Mouse (Mus musculus) kidney, embryonic 16.5 days (tissue): ENCODE measurements around the gene Ajap1. TPM values are rescaled to one million over a fixed set of nuclear protein-coding genes. Genes with fewer than 3 reads are reported as not detected.

Experiments
- ATAC-seq: fragments of 200-750 bp; cut with Nextera tagmentation; 2 replicates; pipeline ENCODE4 v1.8.0; 2017; ENCODE audit warnings: moderate TSS enrichment; ENCODE audit not compliant: low FRiP score, low TSS enrichment
- H3K27ac ChIP-seq: fragments of 300-500 bp; sonication (generic); 2 replicates; pipeline ENCODE4 v1.5.1; 2014; ENCODE audit warnings: low read length
- H3K27me3 ChIP-seq: fragments of 300-500 bp; sonication (generic); 2 replicates; pipeline ENCODE4 v1.6.1; 2014; ENCODE audit warnings: low read length, control low read depth, mixed read lengths; ENCODE audit not compliant: insufficient read depth
- H3K36me3 ChIP-seq: fragments of 300-500 bp; sonication (generic); 2 replicates; pipeline ENCODE4 v1.6.1; 2014; ENCODE audit warnings: low read length, control low read depth, mixed read lengths; ENCODE audit not compliant: insufficient read depth
- H3K4me1 ChIP-seq: fragments of 300-500 bp; sonication (generic); 2 replicates; pipeline ENCODE4 v1.6.1; 2014; ENCODE audit warnings: low read length, control low read depth, mixed read lengths; ENCODE audit not compliant: insufficient read depth
- H3K4me2 ChIP-seq: fragments of 300-500 bp; sonication (generic); replicated peaks from 2 replicates; pipeline ENCODE4 v1.6.1; 2014; ENCODE audit warnings: low read depth, low read length
- H3K4me3 ChIP-seq: fragments of 300-500 bp; sonication (generic); 2 replicates; pipeline ENCODE4 v1.5.1; 2014; ENCODE audit warnings: mild to moderate bottlenecking, low read length
- H3K9ac ChIP-seq: fragments of 300-500 bp; sonication (generic); replicated peaks from 2 replicates; pipeline ENCODE4 v1.6.1; 2014; ENCODE audit warnings: low read length
- H3K9me3 ChIP-seq: fragments of 300-500 bp; sonication (generic); 2 replicates; pipeline ENCODE4 v1.6.1; 2016; ENCODE audit warnings: low read length, control low read depth
- WGBS: fragments of 180-500 bp; shearing (Covaris S2); extraction: QIAGEN DNeasy Blood & Tissue Kit; methylation state at CpG from one replicate; pipeline ENCODE4 v1.1.7; 2014; 5-methylcytosine and 5-hydroxymethylcytosine counted together
- polyA plus RNA-seq: library from polyadenylated mRNA; unstranded; fragments of >200 nt; fragmentation: Nextera tagmentation; extraction: Ambion mirVana; gene quantifications from 2 replicates; pipeline ENCODE4 v1.2.1, GENCODE M21; 2015

Gene Ajap1
- polyA plus RNA-seq, 1 experiment from 2014 or later = 1.5 TPM

DNA sequence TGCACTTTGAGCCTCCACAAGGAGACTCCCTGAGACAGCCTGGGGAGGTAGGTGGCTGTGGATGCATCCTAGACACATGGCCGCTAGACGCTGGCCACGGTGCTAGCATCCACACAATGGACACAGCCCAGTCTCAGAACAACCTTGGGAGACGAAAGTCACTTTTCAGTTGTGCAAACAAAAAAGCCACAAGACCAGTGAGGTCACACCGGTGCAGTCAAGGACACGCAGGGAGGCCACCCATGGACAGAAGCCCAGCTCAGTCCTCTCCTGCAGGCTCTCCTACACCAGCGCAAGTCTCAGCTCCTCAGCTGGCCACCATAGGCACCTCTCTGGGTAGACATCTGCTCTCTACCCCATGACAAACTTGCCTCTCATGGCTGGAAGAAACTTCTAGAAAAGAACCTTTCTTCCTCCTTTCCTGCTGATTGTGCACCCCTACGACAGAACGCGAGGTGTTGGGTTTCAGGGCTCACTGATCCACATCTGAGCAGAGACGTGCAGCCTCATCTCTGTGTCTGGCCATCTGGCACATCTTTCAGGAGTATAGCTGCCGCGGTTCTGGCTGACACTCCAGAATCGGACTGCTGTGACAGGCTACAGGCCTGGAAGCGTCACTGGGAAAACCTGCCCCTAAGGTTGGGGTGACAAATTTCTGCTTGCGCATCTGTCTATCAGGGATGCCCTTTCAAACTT is 56.5 kb downstream of the Ajap1 start:
- no peak for ATAC-seq
- Histone ChIP-seq H3K9ac (no peak overlapping the region), H3K4me1 (no peaks in the 10 kb centered on the region), H3K36me3 (no peaks in the 10 kb centered on the region), H3K27me3 (no peaks in the 10 kb centered on the region), H3K27ac (no peak overlapping the region), H3K4me3 (no peak overlapping the region), H3K9me3 (peaks cover 6% of the 10 kb centered on the region; the same call in 1 of the 2 replicates), H3K4me2 (no peak overlapping the region)
- 41% methylated on average over 16 of the region's 16 CpGs for WGBS

DNA sequence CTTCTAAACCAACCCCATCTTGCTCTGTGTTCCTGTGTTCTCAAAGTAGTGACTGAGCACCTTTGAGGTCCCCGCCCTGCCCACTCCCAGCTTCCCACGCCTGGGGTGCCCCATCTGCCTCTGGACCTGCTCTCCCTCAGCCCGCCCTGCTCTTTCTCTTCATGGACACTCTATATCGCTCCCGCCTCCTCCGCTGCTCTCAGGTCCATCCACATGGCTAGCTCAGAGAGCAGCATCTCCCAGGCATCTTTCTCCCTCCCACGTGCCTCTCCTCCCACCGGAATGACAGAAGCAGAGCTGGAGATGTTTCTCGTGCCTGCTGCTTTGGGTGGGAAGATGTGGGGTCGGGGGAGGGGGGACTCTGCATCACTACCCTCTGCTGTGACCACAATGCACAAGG is 58.3 kb downstream of the Ajap1 start:
- WGBS = 65% methylated on average over 10 of the region's 10 CpGs

DNA sequence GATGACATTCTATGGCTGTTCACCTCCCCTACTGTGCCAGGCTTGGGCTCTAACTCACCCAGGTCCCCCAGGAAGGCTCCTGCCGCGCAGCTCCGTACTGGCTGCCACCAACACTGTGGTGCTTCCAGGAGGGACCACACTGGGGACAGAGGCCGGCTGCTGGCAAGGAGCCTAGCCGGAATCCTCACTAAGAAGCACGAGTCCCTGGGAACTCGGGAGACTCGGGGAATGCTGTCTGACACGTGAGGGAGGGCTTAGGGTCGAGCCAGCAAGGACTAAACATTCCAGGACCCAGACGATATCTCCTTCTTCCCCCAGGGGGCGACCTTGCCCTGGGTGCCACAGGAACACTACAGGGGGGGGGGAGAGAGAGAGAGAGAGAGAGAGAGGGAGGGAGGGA is 64.7 kb downstream of the Ajap1 start:
- H3K4me2 ChIP-seq = peak overlapping the region; percentile 54
- ATAC-seq = no peak; the same call in 1 of the 2 replicates

More for the DNA sequence above, 58.3 kb downstream of the Ajap1 start:
- H3K9me3 ChIP-seq = no peaks in the 10 kb centered on the region
- no peak overlapping the region for H3K9ac ChIP-seq
- ATAC-seq = no peak
- H3K4me3 ChIP-seq = no peak overlapping the region
- no peaks in the 10 kb centered on the region for H3K4me1 ChIP-seq
- H3K27ac ChIP-seq = no peak overlapping the region
- no peaks in the 10 kb centered on the region for H3K36me3 ChIP-seq
- no peak overlapping the region for H3K4me2 ChIP-seq
- H3K27me3 ChIP-seq = no peaks in the 10 kb centered on the region

DNA sequence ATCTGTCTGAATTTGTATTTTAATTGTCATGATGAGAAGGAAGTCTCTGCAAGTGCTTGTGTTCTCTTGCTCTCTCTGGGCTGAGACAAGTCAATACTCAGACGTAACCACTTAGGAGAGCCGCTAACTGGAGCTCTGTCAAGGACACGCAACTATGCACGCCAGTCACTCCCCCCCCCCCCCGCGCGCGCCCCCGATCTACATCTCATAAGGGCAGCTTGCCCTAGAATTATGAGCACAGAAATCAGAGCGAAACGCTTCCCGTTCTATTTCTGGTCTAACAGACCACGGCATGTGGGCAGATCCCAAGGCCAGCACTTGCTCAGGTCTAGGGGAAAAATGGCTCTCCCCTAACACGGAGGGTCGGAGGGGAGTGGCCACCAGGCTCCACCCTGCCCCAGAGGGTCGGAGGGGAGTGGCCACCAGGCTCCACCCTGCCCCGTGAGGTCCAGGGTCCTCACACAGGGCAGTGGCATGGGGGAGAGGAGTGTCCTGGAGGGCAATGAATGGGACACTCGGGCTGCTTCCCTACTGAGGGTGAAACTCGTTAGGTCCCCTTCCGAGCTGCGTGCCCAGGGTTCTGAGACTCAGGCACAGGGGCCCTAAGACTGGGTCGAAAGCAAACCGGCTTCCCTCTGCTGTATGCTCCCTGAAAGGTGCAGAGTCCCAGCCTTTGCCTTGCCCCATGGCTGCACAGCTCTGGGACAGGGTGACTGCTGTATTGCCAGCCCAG is 65.3 kb downstream of the Ajap1 start:
- Histone ChIP-seq H3K9me3 (peaks cover 5% of the 10 kb centered on the region; the same call in 1 of the 2 replicates), H3K27ac (no peak overlapping the region), H3K36me3 (no peaks in the 10 kb centered on the region), H3K4me2 (peak overlapping the region; percentile 54), H3K9ac (peak overlapping the region; percentile 19; the same call in 1 of the 2 replicates), H3K4me3 (peak overlapping the region; percentile 36), H3K27me3 (no peaks in the 10 kb centered on the region), H3K4me1 (peaks cover 9% of the 10 kb centered on the region)
- 3% methylated on average over 19 of the region's 23 CpGs for WGBS
- ATAC-seq = peak; percentile 88

More for the DNA sequence above, 64.7 kb downstream of the Ajap1 start:
- WGBS = 5% methylated on average over 11 of the region's 12 CpGs
- Histone ChIP-seq H3K9ac (0 out of 2 replicates have a peak overlapping the region, but pooled peaks have one; percentile 19), H3K27ac (no peak overlapping the region), H3K9me3 (peaks cover 4% of the 10 kb centered on the region; the same call in 1 of the 2 replicates), H3K4me1 (peaks cover 9% of the 10 kb centered on the region), H3K27me3 (no peaks in the 10 kb centered on the region), H3K36me3 (no peaks in the 10 kb centered on the region), H3K4me3 (peak overlapping the region; percentile 36; the same call in 1 of the 2 replicates)

DNA sequence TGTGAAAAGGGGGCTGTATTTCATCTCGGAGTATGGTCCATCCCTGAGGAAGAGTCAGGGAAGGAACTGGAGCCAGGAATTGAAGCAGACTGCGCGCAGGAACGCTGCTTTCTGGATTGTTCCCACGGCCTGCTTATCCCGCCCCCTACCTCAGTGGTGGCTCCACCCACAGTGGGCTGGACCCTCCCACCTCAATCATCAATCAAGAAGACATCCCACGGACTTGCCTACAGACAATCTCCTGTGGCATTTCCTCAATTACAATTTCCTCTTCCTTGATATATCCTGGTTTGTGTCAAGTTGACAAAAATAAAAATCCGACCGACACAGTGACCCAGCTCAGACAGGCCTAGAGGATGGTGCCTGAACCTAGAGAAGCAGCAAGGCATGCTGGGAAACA is 66.5 kb downstream of the Ajap1 start:
- no peak for ATAC-seq
- Histone ChIP-seq H3K36me3 (no peaks in the 10 kb centered on the region), H3K4me2 (no peak overlapping the region), H3K27ac (no peak overlapping the region), H3K9ac (no peak overlapping the region), H3K9me3 (peaks cover 5% of the 10 kb centered on the region; the same call in 1 of the 2 replicates), H3K4me3 (no peak overlapping the region), H3K27me3 (no peaks in the 10 kb centered on the region), H3K4me1 (peaks cover 9% of the 10 kb centered on the region)
- WGBS = 55% methylated on average over 9 of the region's 9 CpGs

DNA sequence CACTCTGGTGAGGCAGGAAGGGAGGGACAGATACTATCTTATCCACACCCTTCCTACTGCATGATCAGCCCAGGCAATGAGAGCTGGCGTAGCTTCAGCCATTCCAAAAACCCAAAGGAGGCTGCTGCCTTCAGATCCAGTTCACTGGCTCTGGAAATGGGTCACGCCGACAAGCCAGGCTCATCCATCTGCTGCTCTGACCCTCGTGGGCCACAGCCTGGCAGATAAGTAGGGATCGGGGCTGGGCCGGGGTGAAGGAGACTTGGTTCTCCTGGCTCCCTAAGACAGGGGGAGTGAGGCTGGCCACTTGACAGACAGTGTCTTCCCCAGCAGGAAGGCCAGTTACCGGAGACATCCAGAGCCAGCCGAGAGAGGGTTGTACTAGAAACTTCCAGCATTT is 84.2 kb downstream of the Ajap1 start:
- Histone ChIP-seq H3K4me3 (no peak overlapping the region), H3K4me1 (no peaks in the 10 kb centered on the region), H3K36me3 (no peaks in the 10 kb centered on the region), H3K27me3 (no peaks in the 10 kb centered on the region), H3K9ac (no peak overlapping the region), H3K4me2 (no peak overlapping the region), H3K9me3 (no peaks in the 10 kb centered on the region), H3K27ac (no peak overlapping the region)
- ATAC-seq = no peak
- 62% methylated on average over 8 of the region's 8 CpGs for WGBS

DNA sequence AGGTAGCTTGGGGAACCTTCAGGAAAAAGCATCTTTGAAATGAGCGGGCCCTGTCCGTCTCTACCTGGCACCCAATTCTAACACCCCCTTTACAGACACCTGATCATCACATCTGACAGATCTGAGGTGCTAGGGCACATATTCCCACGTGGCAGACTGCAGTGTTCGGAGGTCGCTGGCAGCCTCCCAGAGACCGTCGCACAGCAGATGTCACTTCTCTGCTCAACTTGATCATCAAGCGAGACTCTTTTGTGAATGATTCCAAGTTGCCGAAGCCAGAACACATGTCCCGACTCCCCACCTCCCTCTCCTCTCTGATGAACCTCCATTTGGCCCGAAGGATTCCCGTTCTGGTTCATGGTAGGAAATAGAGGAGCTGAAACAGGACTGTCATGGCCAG is 95.1 kb downstream of the Ajap1 start:
- H3K4me3 ChIP-seq = no peak overlapping the region
- H3K4me2 ChIP-seq = no peak overlapping the region
- H3K9ac ChIP-seq = no peak overlapping the region
- H3K27ac ChIP-seq = no peak overlapping the region
- WGBS = 91% methylated on average over 12 of the region's 12 CpGs
- H3K27me3 ChIP-seq = no peaks in the 10 kb centered on the region
- H3K36me3 ChIP-seq = no peaks in the 10 kb centered on the region
- no peaks in the 10 kb centered on the region for H3K4me1 ChIP-seq
- ATAC-seq = no peak
- H3K9me3 ChIP-seq = 0 out of 2 replicates have a peak, but pooled peaks cover 3% of the 10 kb centered on the region

DNA sequence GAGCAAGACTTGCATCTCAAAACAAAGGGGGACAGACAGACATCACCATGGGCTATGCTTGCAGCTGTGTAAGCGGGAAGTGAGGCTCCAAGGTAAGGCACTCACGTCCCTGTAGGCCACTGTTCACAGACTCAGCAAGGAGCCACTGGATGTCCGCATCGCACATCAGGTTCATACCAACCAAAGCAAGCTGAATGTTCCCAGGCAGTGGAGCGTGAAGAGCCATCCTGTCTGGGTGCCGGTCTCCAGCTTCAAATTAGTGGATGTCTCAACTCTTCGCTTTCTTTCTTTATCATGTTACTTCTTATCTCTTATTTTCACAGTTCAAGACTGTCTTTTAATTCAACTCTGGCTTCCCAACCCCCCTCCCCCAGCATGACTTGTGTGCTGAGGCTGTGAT is 101.2 kb downstream of the Ajap1 start:
- no peak overlapping the region for H3K9ac ChIP-seq
- 0 out of 2 replicates have a peak, but pooled peaks cover 3% of the 10 kb centered on the region for H3K9me3 ChIP-seq
- 39% methylated on average over 7 of the region's 7 CpGs for WGBS
- no peaks in the 10 kb centered on the region for H3K4me1 ChIP-seq
- H3K4me3 ChIP-seq = no peak overlapping the region
- no peak overlapping the region for H3K27ac ChIP-seq
- H3K36me3 ChIP-seq = no peaks in the 10 kb centered on the region
- no peaks in the 10 kb centered on the region for H3K27me3 ChIP-seq
- ATAC-seq = no peak
- no peak overlapping the region for H3K4me2 ChIP-seq

DNA sequence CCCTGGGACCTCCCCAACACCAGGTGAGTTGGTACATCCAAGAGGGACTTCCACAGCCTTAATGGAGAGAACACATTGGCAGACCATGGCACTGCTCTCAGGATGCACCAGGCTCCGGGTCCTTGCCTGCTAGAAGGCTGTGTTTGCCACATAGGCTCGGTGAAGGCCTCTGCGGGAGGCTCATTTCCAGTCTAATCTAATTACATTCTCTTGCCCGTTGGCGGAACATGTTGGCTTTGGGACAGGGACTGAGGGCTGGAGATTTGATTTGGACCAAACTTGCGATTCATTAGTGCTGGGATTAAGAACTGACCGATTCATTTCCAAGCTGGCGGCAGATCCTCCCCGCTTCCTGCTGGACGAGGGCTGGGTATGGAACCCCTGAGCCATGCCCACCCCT is 101.7 kb downstream of the Ajap1 start:
- no peak overlapping the region for H3K9ac ChIP-seq
- no peak for ATAC-seq
- no peaks in the 10 kb centered on the region for H3K36me3 ChIP-seq
- H3K4me1 ChIP-seq = no peaks in the 10 kb centered on the region
- no peak overlapping the region for H3K27ac ChIP-seq
- no peak overlapping the region for H3K4me2 ChIP-seq
- 82% methylated on average over 10 of the region's 10 CpGs for WGBS
- H3K9me3 ChIP-seq = 0 out of 2 replicates have a peak, but pooled peaks cover 3% of the 10 kb centered on the region
- no peak overlapping the region for H3K4me3 ChIP-seq
- H3K27me3 ChIP-seq = no peaks in the 10 kb centered on the region

DNA sequence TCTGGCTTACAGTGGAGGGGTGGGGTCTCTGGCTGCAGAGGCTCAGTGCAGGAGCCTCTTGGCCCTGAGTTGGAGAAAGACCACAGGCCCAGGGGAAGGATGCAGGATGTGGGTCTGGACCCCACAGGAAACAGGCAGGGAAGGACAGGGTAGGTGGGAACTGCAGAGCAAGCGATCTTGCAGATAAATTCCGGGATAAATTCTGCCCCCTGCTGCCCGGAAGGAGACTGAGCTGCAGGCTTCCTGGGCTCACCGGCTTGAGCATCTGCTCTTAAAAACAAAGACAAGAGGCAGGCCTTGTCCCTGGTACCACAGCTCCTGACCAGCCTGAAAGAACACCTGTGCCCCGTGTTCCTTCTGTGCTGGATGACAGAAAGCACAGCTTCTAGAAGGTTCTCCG is 104.6 kb downstream of the Ajap1 start:
- Histone ChIP-seq H3K9ac (no peak overlapping the region), H3K27ac (no peak overlapping the region), H3K4me1 (no peaks in the 10 kb centered on the region), H3K4me3 (no peak overlapping the region), H3K4me2 (no peak overlapping the region), H3K27me3 (no peaks in the 10 kb centered on the region), H3K9me3 (0 out of 2 replicates have a peak, but pooled peaks cover 2% of the 10 kb centered on the region), H3K36me3 (no peaks in the 10 kb centered on the region)
- 0 out of 2 replicates have a peak, but pooled peaks have one; percentile 42 for ATAC-seq
- 23% methylated on average over 6 of the region's 6 CpGs for WGBS
